Mouse (Mus musculus): ENCODE results near the gene Mat2a.
"Not testable (repeated sequence)": the region's sequence is repeated elsewhere in the genome, so short reads cannot be mapped to it uniquely, and the experiment has no call there.

Gene Mat2a

GRCm38 (mm10) chr6:72456567-72456966, 17.2 kb upstream of the Mat2a start:
- DNase-seq (ENCODE audit: low read depth, low spot score): no peak

- no peak for DNase-seq (ENCODE audit: low read depth, low spot score)
These were observed 15.5 kb upstream of the Mat2a start for GRCm38 (mm10) chr6:72454833-72455373.

GRCm38 (mm10) chr6:72454072-72454746, 14.9 kb upstream of the Mat2a start:
- no peak for DNase-seq (ENCODE audit: low read depth, low spot score)

- no peak for DNase-seq (ENCODE audit: low read depth, low spot score)
These were observed 14.2 kb upstream of the Mat2a start for GRCm38 (mm10) chr6:72453578-72453977.

- no peak for DNase-seq (ENCODE audit: low read depth, low spot score)
These were observed 13.0 kb upstream of the Mat2a start for GRCm38 (mm10) chr6:72452329-72452728.

GRCm38 (mm10) chr6:72451778-72452177, 12.4 kb upstream of the Mat2a start:
- DNase-seq (ENCODE audit: low read depth, low spot score): not testable (repeated sequence)

GRCm38 (mm10) chr6:72447487-72447886, 8.1 kb upstream of the Mat2a start:
- DNase-seq (ENCODE audit: low read depth, low spot score): no peak

- no peak for DNase-seq (ENCODE audit: low read depth, low spot score)
These were observed 5.7 kb upstream of the Mat2a start for GRCm38 (mm10) chr6:72445011-72445410.

- no peak for DNase-seq (ENCODE audit: low read depth, low spot score)
These were observed 3.7 kb upstream of the Mat2a start for GRCm38 (mm10) chr6:72442921-72443604.

GRCm38 (mm10) chr6:72440186-72440990, 1.0 kb upstream of the Mat2a start:
- no peak for DNase-seq (ENCODE audit: low read depth, low spot score)

- DNase-seq (ENCODE audit: low read depth, low spot score): peak; percentile 72
These were observed 450 bp downstream of the Mat2a start for GRCm38 (mm10) chr6:72438862-72439354.

GRCm38 (mm10) chr6:72438226-72438625, 1.1 kb downstream of the Mat2a start:
- DNase-seq (ENCODE audit: low read depth, low spot score): no peak

GRCm38 (mm10) chr6:72432153-72432552, 7.2 kb downstream of the Mat2a start:
- no peak for DNase-seq (ENCODE audit: low read depth, low spot score)

GRCm38 (mm10) chr6:72430989-72431921, 8.1 kb downstream of the Mat2a start:
- DNase-seq (ENCODE audit: low read depth, low spot score): no peak

- DNase-seq (ENCODE audit: low read depth, low spot score): no peak
These were observed 10.1 kb downstream of the Mat2a start for GRCm38 (mm10) chr6:72429061-72429842.

GRCm38 (mm10) chr6:72428036-72428435, 11.3 kb downstream of the Mat2a start:
- peak; percentile 80 for DNase-seq (ENCODE audit: low read depth, low spot score)

- DNase-seq (ENCODE audit: low read depth, low spot score): no peak
These were observed 13.7 kb downstream of the Mat2a start for GRCm38 (mm10) chr6:72425646-72426045.

- no peak for DNase-seq (ENCODE audit: low read depth, low spot score)
These were observed 18.5 kb downstream of the Mat2a start for GRCm38 (mm10) chr6:72420901-72421300.

GRCm38 (mm10) chr6:72419806-72420205, 19.6 kb downstream of the Mat2a start:
- DNase-seq (ENCODE audit: low read depth, low spot score): no peak

- no peak for DNase-seq (ENCODE audit: low read depth, low spot score)
These were observed 21.1 kb downstream of the Mat2a start for GRCm38 (mm10) chr6:72418279-72418678.

Data from forelimb bud, embryonic 11.5 days (tissue).